Mouse (Mus musculus) c-Kit-positive CD71-positive TER-119-negative erythroid progenitor cells, embryonic 14.5 days (primary cell): Measurements from ENCODE around the gene Vegfa.

Experiments
- DNase-seq: peaks from one replicate; pipeline ENCODE4 v3.0.0-alpha.2; 2013; ENCODE audit warnings: low read depth

Vegfa gene

DNA sequence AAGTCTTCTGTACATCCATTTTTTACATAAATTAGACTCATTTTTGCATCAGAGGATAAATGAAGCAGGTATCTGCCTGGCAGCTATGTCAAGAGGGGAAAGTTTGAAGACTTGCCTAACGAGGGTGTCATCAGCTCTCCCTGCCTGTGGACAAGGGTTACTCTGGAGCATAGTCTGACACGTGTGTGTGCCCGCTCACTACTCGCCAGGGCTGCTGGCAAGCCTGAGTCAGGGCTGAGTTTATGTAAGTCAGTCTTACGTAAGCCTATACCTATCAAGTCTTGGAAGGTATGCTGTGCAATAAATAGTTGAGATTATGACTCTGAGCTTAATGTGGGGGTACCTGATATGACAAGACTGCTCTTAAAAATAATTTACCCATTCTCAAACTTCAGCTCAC is 19.2 kb upstream of the Vegfa start:
- no peak for DNase-seq

GRCm38 (mm10) chr17:46049567-46049966 is 17.4 kb upstream of the Vegfa start:
- DNase-seq, result no peak

DNA sequence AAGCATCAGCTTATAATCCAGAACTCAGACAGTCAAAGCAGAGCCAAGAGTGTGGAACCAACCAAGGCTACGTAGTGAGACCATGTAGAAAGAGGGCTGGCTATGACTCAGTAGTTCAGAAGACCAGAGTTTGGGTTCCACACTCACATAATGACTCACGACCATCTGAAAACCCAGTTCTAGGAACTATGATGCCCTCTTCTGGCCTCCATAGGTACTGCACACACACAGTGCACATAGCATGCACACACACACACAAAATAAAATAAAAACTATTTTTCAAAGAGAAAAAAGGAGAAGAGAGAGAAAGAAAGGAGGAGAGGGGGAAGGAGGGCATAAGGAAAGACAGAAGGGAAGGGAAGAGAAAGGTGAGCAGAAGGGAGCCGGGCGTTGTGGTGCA is 16.0 kb upstream of the Vegfa start:
- no peak for DNase-seq

DNA sequence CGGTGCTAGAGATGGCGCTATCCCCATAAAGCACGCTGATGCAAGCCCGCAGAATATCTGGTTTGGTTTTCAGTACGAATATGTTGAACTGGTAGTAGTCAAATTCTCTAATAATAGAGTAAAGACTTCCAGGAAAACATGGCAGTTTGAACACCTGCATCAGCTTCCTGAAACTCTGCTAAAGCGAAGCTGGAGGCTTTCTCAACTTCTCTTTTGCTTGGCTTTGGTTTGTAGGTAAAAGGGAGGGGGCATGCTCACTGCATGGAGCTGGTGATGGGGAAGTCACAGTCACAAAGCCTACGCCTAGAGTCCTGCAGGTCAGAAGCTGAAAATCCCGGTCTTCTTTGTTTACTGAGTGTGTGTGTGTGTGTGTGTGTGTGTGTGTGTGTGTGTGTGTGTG is 13.6 kb upstream of the Vegfa start:
- no peak for DNase-seq

- DNase-seq, result no peak
Observed at GRCm38 (mm10) chr17:46044953-46045352, 12.8 kb upstream of the Vegfa start.

GRCm38 (mm10) chr17:46042158-46042557 is 10.0 kb upstream of the Vegfa start:
- no peak for DNase-seq

GRCm38 (mm10) chr17:46041679-46042078 is 9.5 kb upstream of the Vegfa start:
- no peak for DNase-seq

- DNase-seq, result peak; percentile 64
Observed at GRCm38 (mm10) chr17:46041223-46041622, 9.1 kb upstream of the Vegfa start.

DNA sequence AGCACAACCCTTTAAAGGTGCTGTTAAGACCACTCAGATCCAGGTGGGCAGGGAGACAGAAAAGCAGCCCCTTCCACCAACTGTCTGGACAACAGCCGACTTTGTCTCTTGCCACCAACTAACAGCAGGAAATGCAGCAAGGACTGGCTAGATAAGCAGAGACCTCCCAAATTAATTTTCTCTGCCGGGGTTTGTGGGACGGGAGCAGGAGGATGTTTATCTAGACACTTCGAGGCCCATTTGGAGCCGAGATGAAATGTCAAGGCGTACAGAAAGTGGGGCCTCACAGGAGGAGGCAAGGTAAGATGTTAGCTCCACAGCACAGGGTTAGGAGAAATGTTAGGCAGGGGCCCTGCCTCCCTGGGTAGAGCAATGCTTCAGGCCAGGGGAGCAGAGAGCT is 8.4 kb upstream of the Vegfa start:
- DNase-seq, result no peak

- no peak for DNase-seq
Observed at GRCm38 (mm10) chr17:46038906-46039305, 6.7 kb upstream of the Vegfa start.

DNA sequence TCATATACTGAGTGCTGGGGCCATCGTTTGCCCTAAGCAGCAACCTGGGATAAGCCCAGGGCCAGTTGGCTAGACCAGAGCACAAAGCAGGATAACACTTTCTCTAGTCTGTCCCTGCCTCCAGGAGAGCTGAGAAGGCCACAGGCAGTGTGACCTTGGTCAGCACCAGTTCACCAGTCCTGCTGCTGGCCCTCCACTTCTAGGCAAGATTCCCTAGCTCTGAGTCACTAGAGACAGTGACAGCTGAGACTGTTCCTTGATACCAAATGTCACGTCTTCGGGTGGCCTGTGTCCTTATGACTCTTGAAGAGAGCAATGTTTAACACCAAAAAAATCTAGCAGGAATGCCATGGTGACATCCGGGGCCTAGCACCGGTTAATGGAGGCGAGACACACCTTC is 4.2 kb upstream of the Vegfa start:
- DNase-seq, result no peak

DNA sequence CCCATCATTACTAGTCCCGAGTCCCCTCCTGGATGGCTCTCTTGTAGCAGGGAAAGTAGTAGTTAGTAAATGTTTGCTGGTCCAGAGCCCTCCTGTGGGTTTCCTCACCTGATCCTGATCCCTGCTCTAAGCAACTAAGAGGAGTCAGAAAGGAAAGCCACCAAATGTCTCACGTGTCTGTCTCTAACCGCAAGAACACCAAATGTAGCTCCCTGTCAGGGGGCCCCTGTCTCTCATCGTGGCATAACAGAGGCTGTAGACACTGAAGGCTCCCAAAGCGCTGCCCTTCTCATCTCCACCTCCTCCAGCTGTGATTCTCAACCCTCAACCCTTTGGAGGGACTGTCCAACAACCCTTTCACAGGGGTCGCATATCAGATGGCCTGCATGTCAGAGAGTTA is 1.9 kb upstream of the Vegfa start:
- no peak for DNase-seq

GRCm38 (mm10) chr17:46033607-46034006 is 1.4 kb upstream of the Vegfa start:
- DNase-seq, result no peak

DNA sequence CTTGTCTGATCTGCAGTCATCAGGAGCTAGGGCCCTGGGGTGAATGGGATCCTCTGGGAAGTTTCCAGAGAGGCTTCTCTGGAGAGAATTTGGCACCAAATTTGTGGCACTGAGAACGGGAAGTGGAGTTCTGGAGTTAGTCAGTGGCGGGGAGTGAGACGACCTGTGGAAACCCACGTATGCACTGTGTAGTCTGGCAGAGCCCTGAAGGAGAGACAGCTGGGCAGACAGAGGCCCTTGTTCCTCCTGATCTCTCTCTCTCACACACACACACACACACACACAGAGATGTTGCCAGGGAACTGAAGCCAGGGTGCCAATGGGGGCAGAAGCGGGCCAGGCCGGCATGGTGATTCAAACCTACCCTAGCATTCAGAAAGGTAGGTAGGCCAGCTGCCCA is 953 bp upstream of the Vegfa start:
- no peak for DNase-seq

DNA sequence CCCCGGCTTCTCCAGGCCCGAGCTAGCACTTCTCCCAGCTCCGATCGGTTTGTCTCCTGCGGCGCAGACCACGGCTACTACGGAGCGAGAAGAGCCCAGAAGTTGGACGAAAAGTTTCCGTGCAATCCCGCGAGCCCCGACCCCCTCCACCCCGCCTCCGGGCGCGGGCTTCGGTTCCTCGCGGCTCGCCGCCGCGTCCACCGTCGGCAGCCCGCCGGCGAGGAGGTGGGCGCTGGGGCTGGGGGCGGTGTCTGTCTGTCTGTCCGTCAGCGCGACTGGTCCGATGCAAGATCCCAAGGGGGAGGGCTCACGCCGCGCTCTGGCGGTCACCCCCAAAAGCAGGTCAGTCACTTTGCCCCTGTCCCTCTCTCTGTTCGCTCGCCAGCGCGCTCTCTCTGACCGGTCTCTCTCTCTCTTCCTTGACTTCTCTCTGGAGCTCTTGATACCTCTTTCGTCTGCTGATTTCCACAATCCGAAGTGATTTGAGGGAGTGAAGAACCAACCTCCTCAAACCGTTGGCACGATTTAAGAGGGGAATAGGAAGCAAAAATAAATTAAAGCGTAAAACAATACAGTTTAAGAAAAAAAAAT is 453 bp downstream of the Vegfa start:
- DNase-seq, result no peak

DNA sequence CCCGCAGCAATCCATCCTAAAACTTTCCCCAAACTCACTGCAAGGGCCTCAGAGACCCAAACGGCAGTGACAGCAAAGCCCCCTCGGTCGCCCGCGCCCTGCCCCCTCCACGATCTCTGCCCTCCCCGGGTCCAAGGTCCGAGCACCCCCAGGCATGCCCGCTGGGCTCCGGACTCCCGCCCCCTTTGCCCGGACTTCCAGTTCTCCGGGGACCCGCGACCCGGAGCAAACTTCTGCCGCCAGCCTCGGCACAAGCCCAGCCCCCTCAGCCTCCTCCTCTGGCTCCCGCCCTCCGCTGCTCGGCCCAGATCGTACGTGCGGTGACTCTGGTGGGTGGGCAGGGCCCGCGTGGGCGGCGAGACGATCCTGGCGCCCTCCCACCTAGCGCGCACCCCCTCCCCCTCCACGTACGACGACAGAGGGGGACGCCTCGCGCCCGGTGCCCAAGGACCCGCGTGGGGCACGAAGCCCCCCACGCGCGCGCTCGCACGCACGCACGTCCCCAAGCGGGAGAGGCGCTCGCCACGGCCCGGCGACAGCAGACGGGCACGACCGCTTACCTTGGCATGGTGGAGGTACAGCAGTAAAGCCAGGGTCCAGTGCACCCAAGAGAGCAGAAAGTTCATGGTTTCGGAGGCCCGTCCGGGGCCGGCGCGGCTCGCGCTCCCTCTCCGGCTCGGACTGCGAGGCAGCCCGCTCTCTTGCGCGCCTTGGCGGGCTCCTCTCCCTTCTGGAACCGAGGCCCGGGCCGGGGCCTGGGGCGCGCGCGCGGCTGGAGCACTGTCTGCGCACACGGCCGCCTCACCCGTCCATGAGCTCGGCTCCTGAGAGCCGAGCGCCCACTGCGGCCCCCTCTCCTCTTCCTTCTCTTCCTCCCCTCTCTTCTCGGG is 1.2 kb downstream of the Vegfa start:
- DNase-seq, result peak; percentile 51

DNA sequence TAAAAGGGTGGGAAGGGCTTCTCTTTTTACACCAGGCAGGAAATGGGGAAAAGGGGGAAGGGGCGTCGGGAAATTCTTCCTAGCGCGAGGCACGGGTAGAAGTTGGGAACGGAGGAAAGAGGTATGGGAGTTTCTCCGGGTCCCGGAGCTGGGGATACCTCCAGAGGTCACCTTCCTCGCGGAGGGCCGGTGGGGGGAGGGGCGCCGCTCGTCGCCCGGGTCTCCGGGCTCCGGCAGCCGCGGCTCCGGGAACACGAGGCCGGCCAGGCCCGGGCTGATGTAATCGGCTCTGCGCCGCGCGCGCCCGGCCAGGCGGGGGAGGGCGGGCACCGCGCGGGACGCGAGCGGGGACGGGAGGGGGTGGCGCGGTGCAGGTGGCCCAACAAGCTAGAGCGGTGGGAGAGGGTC is 1.8 kb downstream of the Vegfa start:
- no peak for DNase-seq

GRCm38 (mm10) chr17:46029554-46030207 is 2.5 kb downstream of the Vegfa start:
- DNase-seq, result no peak

DNA sequence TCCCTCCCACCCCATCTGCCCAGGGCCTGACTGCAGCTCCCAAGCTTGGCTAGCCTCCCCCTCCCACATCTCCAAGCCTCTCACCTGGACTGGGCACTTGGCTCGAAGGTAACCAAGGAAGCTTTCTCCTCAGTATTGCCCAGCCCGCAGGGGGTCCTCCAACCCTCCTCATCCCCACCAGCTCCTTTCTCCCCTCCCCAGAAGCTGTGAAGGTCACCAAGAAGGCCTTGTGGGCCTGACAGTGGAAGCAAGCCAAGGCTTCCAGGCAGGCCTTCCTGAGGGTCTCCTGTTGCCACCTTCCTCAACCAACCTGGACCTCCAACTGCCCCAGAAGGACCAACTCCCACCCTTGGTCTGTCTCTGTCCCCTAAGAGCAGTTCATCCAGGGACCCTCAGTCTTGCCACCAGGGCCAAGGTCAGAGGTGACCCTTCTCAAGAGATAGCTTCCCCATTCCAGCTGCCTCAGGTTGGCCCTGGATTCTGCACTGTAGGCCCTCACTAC is 3.1 kb downstream of the Vegfa start:
- DNase-seq, result no peak

DNA sequence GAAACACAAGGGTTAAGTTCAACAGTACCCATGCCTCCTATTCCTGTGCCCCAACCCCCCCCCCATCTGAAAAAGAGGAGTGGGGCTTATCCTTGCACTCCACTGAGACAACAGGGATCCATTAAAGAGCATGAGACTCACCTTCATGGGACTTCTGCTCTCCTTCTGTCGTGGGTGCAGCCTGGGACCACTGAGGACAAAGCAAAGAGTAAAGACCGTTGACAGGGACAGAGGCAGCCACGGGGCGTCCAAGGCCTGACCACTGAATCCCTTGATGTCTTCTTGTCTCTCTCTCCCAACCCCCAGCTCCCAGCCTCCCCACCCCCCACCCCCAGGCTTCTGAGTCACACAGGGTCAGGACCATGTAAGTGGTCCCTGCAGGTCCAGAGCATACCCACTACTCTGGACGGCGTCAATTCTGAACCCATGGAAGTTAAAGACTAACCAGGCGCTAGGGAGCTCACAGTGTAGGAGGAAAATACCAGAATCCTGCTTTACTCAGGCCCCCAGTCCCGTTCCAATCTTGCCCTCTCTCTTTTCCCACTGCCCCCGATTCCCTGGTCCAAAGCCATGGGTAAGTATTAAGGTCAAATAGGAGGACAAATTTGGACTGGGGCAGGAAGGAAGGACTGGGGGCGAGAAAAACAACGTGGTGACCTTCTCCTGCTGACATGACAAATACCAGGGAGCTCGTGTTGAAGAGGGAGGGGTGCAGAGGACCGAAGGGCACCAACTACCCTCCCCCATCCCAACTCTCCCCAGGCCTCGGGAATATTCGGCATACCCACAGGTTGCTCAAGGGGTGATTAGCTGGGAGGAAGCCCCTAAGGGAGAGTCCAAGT is 3.7 kb downstream of the Vegfa start:
- DNase-seq, result no peak

- DNase-seq, result peak; percentile 48
Observed at GRCm38 (mm10) chr17:46027066-46027917, 4.9 kb downstream of the Vegfa start.
